Mouse (Mus musculus) embryo, embryonic 9.5 days (tissue): ENCODE measurements around the gene Tor1aip1.

ENCODE experiments used
- DNase-seq: peaks from one replicate; pipeline ENCODE4 v3.0.0-alpha.2; 2017; ENCODE audit errors: extremely low spot score

Gene Tor1aip1

DNA sequence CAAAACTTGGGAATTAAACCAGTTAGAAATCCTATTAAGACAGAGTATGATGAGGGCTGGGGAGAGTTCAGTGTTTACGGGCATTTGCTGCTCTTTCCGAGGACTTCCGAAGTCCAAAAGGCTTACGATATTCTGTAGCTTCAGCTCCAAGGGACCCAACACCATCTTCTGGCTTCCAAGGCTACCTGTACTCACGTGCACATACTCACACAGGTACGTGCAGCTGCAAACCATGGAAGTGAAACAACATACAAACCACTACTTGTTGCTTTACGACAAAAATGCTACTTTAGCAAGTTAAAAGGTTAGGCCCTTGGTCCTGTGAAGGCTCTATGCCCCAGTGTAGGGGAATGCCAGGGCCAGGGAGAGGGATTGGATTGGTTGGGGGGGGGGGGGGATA lies 2.4 kb downstream of the Tor1aip1 start:
- no peak for DNase-seq

GRCm38 (mm10) chr1:156028340-156028975 lies 7.8 kb downstream of the Tor1aip1 start:
- DNase-seq, result no peak

GRCm38 (mm10) chr1:156027849-156028248 lies 8.4 kb downstream of the Tor1aip1 start:
- DNase-seq, result no peak

DNA sequence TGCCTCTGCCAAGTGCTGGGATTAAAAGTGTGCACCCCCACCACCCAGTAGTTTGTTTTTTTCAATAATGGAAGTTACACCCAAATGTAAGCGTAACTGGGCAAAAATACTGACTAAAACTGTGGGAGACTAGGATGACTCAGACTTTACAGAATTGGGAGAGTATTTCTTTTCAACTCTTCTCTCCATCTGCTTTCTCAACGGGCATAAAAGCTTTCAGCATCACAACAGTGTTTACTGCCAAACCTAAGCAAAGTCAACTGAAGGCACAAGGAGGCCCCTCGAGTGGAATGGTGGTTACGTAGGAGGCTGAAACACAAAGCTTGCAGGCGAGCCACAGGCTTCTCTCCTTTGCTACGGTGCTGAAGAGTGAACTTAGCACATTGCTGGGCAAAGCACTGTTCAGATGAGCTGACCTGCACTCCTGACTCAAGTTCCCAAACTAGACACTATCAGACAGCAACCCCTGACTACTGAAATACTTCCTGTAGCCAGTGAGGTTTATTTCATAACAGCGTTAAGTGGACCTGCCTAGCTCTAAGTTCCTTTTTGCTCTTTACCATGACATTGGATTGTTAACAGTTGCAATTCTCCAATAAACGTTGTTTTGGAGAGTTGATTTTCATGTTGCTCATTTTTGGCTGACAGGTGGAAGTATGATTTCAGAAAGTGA lies 11.3 kb downstream of the Tor1aip1 start:
- DNase-seq, result no peak

DNA sequence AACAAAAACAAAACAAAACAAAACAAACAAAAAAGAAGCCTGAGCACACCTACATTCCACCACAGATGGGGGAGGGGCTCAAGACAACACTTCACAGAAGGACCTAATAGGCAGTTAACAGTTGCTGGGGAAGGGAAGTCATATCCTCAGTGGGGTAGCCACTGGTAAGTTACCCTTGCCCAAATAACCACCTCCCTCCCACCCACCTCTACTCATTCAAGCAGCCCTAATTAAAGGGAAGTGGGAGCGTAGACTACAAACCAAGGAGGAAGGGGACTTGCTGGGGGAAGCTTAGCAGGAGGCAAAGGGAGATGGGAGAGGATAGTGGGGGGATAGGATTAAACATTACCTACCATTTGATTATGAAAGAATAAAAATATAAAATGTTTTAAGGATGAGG lies 15.9 kb downstream of the Tor1aip1 start:
- DNase-seq, result no peak

- DNase-seq, result no peak
Observed at GRCm38 (mm10) chr1:156019800-156020199, 16.5 kb downstream of the Tor1aip1 start.

DNA sequence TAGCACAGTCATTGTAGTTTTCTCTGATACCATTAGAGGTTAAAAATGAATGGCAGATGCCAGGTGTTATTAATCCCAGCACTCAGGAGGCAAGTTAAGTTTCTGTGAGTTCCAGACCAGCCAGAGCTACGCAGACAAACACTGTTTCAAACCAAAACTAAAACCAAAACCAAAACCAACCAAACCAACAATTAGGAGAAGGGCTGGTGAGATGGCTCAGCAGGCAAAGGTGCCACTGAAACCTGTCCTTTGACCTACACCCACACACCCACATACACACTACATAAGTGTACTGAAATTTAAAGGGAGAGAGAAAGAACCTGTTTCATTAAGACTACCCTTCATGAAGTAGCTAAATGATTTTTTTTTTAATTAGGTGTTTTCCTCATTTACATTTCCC lies 27.3 kb downstream of the Tor1aip1 start:
- DNase-seq, result no peak

- no peak for DNase-seq
Observed at GRCm38 (mm10) chr1:156005906-156006305, 30.4 kb downstream of the Tor1aip1 start.

DNA sequence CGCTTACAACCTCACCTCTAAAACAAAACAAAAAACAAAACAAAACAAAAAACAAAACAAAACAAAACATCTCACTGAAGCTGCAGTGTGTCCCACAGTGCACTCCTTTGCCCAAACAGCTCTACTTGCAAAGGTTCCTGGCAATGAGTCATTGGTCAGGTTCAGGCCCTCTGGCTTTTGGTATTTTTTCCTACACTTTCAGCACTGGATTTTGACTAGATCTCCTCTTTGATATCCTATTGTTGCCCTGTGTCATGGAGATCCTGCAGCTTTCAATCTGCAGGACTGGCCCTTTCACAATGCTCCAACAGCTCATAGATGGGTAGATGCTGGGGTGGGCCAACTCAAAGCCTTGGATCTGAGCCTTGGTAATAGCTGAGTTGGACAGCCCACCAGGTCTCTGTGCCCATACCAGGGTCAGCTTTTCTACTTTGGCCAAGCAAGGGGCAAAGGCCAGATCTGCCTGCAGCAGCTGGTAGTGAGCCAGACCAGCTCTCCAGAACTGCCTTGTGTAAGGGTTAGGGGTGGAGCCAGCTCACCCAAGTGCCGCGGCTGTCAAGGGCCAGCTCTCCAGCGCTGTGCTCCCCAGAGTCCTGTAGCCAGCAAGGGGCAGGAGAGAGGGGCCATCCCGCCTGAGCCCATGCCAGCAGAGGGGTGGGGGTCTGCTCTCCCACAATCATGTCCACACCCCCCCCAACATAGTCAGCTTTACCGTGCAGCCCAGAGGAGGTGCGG lies 32.9 kb downstream of the Tor1aip1 start:
- no peak for DNase-seq

DNA sequence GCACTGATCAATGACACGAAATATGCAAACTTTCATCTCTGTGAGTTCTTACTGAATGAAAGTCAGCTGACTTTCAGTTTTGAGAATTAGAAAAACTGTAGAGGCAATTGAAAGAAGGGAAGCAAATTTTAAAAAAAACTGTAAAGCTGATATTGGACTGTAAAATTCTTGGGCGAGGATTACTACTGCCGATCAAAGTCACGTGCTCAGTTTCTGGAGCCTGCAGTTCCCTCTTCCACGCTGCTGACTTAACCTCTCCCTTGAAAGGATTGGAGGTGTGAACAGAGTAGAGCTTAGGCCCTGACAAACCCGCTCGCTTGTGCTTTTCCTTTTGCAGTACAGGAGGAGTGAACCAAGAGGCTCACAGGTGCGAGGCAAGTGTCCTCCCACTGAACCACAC lies 33.9 kb downstream of the Tor1aip1 start:
- no peak for DNase-seq

GRCm38 (mm10) chr1:155995612-155996011 lies 40.7 kb downstream of the Tor1aip1 start:
- DNase-seq, result no peak

DNA sequence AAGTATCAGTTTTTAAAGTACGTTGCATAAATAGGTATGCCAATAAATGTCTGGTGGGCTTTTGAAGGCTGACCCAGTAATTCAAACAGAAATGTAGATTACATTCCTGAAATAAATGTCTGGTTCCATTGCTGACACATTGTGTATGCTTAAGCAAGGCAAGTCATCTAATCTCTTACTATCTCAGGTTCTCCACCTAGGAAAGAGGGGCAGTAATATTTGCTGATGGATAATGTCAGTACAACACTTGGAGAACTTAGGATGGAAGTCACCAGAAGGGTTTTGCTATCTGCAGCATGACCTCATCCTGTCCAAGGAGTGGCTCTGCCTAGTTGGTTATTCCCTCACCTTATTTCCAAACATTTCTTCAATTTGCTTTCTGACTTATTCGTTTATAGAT lies 41.8 kb downstream of the Tor1aip1 start:
- DNase-seq, result no peak

- no peak for DNase-seq
Observed at GRCm38 (mm10) chr1:155990391-155990790, 45.9 kb downstream of the Tor1aip1 start.

DNA sequence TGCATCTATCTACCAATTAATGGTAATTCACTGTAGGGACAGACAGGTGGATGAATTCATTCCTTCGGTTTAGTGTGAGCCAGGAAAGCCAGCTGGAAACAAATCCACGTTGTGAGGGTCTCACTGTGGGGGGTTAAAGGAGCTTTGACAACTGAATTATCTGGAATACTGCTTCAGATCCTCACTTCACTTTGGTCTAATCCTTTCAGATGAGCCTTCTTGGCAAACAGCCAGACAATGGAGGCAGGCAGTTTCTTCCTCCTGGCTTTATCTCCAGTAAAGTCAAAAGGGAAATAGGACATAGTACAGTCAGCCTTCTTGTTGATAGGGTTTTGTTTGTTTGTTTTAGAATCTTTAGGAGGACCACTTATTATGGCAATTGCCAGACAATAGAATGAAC lies 46.9 kb downstream of the Tor1aip1 start:
- no peak for DNase-seq

- DNase-seq, result no peak
Observed at GRCm38 (mm10) chr1:155987625-155988024, 48.7 kb downstream of the Tor1aip1 start.

DNA sequence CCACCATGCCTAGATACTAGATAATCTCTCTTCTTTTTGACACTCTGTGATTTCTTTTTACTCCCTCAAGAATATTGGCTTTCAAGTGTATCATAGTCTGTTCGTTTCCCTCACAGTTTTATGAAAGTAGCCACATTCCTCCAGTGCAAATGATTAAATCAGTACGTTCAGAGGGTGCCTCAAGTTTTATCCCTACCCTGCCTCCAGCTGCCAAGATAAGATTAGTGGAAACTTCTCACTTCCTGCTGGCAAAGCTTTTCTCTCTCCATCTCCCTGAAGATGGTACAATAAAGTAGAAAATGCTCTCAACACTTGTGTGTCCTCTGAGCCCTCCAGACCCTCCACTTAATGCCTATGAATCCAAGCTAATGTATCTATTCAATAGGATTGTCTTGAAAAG lies 61.3 kb downstream of the Tor1aip1 start:
- no peak for DNase-seq

DNA sequence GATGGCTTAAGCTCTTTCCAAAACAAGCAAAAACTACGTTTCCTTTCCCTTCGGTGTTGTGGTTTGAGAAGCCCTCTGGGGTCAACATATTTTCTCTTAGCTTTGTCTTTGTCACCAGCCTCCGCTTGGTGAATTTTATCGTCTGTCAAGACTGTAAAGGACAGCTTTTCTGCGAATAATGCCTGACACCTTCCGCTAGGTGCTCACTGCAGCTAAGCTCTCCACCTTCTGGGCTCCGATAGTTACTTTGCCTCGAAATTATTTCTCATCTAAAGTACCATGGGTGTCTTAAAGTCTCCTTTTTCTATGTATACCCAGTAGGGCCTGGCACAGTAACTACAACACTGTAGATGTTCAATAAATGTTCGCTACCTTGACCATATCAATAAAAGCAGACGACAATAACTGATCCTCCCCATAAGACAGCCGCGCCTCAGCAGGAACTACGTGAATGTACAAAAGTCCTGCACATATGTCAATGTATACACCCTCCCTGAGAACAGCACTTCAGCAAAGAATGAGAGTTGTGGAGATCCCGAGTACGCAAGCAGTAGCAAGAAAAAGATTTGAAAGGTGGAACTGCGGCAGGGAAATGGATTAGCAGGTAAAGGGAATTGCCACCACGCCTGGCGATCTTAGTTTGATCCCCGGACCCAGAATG lies 62.4 kb downstream of the Tor1aip1 start:
- no peak for DNase-seq

GRCm38 (mm10) chr1:155973068-155973718 lies 63.1 kb downstream of the Tor1aip1 start, which contains the start of gene Cep350:
TSS of gene Cep350 (minus strand) at chr1:155973255.
- DNase-seq, result peak; percentile 98

DNA sequence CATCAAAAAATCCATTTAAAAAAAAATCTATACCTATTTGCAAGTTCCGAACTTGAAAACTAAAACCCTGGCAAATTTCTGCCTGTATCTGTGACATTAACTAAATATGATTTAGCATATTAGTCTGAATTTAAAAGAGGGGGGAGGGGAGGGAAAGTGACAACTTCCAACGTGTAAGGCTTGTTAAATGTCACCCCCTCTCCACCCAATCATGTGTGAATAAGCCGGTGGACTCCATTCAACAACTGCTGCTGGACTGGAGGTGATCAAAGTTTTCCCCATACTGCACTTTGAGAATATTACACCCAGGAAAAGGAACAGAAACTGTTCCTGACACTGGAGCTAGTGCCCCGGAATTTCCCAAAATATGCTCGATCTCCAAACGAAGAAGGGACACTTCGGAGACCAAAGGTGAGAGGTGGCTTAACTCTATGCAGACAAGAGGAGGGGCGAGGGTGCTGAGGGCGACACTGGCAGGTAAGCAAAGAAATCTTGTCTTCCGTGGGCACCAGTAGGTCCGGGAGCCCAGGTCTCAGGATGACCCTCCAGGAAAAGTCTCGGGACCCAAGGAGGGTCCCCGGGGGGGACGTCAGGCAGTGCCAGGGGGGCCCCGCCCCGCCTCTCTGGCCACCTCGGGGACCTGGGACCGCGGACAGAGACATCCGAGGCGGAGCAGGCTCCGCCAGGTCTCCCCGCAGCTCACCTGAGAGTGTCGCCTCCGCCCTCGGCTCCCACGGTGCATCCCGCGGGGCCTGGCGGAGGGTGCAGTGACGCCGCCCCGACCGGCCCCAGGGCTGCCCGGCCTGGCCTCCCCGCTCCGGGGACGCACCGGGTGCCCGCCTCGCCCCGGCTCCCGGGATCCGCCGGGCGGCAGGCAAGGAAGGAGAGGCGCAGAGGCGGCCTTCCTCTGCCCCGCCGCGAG lies 63.9 kb downstream of the Tor1aip1 start:
- DNase-seq, result no peak
